Mouse (Mus musculus): Measurements from ENCODE around the gene March6. TPM values are rescaled to one million over a fixed set of nuclear protein-coding genes. Genes with fewer than 3 reads are reported as not detected.

March6 gene
- polyA plus RNA-seq, 1 experiment from 2014 or later, result 27.3 TPM

DNA sequence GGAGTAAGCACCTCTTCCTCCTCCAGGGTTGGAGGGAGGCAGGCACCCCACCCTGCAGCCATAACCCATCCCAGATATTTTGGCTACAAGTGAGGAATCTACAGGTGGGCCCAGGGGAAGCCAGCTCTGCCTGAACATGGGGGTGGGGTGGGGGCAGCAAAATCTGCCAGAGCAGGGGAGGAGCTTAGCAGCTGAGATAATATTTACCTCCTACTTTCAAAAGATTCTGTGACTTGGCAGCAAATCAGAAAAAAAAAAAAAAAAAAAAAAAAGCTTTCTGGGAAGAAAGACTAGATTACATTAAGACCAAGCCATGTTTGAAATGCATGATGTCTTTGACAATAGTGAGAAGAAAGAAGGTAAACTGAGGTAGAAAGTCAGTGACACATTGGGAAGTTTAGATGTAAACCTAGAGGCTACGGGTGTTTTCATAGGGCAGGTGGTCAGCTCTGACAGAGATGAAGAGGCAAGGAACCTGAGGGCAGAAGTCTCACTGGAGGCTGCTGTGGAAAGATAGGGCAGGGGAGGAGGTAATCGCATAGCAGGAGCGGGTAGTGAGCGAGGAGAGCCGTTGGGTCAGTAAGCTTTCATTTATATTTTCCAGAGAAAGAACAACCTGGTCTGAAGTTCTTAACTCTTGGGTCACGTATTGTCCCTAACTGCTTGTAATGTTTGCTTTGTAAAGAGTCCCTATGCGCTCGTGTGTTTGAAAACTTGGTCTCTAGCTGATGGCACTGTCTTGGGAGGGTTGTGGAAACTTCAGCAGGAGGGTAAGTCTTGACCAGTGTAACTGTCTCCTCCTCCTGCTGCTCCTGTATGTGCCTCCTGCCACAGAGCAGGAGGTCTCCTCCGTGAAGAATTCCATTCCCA lies 9.0 kb upstream of the March6 start:
- Histone ChIP-seq H3K27me3 (no peaks in the 10 kb centered on the region), H3K4me2 (peak overlapping the region; percentile 22; the same call in 1 of the 2 replicates), H3K9ac (no peak overlapping the region), H3K9me3 (no peaks in the 10 kb centered on the region), H3K36me3 (no peaks in the 10 kb centered on the region), H3K4me1 (peaks cover 25% of the 10 kb centered on the region), H3K27ac (peak overlapping the region; percentile 78), H3K4me3 (no peak overlapping the region)
- 33% methylated on average over 9 of the region's 9 CpGs for WGBS
- ATAC-seq (ENCODE audit: borderline replicate concordance, extremely low read depth, low FRiP score, low TSS enrichment), result peak; percentile 45; the same call in 1 of the 2 replicates

DNA sequence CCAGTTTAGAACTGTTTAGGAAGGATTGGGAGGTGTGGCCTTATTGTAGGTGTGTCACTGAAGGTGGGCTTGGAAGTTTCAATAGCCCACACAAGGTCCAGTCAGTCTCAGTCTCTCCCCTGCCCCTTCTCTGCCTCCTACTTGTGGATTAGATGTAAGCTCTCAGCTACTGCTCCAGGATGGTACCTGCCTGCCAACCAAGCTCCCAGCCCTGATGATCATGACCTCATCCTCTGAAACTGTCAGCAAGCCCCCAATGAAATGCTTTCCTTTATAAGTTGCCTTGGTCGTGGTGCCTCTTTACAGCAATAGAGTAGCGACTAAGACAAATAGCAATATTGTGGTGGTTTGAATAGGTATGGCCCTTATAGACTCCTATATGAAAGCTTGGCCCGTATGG lies 7.5 kb upstream of the March6 start:
- Histone ChIP-seq H3K27ac (no peak overlapping the region), H3K4me3 (no peak overlapping the region), H3K4me2 (no peak overlapping the region), H3K36me3 (no peaks in the 10 kb centered on the region), H3K9me3 (no peaks in the 10 kb centered on the region), H3K9ac (no peak overlapping the region), H3K27me3 (no peaks in the 10 kb centered on the region), H3K4me1 (peaks cover 25% of the 10 kb centered on the region)
- ATAC-seq (ENCODE audit: borderline replicate concordance, extremely low read depth, low FRiP score, low TSS enrichment), result no peak
- 85% methylated on average over 3 of the region's 3 CpGs for WGBS

- no peak overlapping the region for H3K9ac ChIP-seq
- H3K4me3 ChIP-seq, result no peak overlapping the region
- no peaks in the 10 kb centered on the region for H3K27me3 ChIP-seq
- no peak overlapping the region for H3K4me2 ChIP-seq
- H3K4me1 ChIP-seq, result peaks cover 25% of the 10 kb centered on the region
- ATAC-seq (ENCODE audit: borderline replicate concordance, extremely low read depth, low FRiP score, low TSS enrichment), result no peak
- H3K27ac ChIP-seq, result no peak overlapping the region
- 94% methylated on average over 2 of the region's 2 CpGs for WGBS
- H3K9me3 ChIP-seq, result no peaks in the 10 kb centered on the region
- H3K36me3 ChIP-seq, result no peaks in the 10 kb centered on the region
These were observed 6.9 kb upstream of the March6 start for GRCm38 (mm10) chr15:31537706-31538105.

DNA sequence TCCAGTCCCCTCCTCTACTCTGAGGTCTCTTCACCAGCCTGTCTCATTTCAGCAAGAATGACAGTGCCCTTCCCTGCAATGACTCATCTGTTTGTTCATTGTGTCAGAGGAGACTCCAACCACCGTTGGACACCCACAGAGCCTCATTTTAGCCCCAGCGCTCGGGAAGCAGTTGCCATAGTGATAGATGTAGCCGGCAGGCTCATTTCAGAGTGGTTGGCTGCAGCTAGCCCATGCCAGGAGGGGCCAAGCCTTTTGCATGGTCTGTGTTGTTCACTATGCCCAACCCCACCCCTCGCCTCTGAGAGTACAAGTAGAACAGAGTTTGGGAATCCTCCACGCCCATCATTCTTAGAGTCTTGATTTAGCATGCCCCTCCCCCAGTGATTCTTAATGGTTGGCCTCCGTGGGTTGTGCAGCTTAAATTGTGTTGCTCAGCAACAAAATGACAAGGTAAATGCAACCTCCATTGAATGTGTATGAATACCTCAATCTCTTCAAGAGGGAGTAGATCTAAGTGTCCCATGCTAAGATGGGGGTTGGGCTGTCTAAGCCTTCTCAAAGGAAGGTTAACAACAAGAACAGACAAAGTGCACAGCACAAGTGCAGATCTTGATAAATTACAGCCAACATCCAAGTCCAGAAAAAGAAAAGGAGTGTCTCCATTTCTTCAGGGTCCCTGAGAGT lies 5.3 kb upstream of the March6 start:
- peaks cover 22% of the 10 kb centered on the region for H3K4me1 ChIP-seq
- H3K27ac ChIP-seq, result no peak overlapping the region
- 25% methylated on average over 7 of the region's 7 CpGs for WGBS
- H3K4me3 ChIP-seq, result no peak overlapping the region
- ATAC-seq (ENCODE audit: borderline replicate concordance, extremely low read depth, low FRiP score, low TSS enrichment), result no peak
- no peaks in the 10 kb centered on the region for H3K27me3 ChIP-seq
- no peak overlapping the region for H3K4me2 ChIP-seq
- no peaks in the 10 kb centered on the region for H3K36me3 ChIP-seq
- H3K9me3 ChIP-seq, result no peaks in the 10 kb centered on the region
- H3K9ac ChIP-seq, result no peak overlapping the region

DNA sequence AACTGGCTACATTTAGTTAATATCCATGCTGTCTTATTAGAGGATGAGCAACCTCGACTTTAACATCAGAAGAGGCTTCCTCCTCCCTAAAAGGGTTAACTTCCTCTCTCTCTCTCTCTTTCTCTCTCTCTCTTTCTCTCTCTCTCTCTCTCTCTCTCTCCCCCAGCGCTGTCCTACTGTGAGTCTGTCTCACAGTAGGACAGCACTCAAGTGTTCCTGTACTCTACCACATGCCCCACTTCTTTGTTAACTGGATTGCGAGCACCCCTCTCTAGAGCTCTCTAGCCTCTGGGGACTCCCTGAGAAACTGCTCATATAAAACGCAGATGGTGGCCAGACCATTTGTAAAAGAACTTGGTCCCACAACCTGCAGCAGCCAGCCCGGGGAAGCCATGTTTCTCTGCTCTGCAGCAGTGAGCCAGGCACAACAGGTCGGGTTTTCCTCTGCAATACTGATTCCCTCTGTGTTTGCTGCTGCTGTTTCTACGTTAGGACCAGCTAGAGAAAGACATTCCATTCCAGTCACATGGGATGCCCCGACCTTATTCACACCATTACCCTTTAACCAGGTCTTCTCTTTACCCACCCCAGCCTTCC lies 4.5 kb upstream of the March6 start:
- 29% methylated on average over 8 of the region's 8 CpGs for WGBS
- Histone ChIP-seq H3K36me3 (no peaks in the 10 kb centered on the region), H3K9me3 (no peaks in the 10 kb centered on the region), H3K4me3 (no peak overlapping the region), H3K27ac (no peak overlapping the region), H3K9ac (no peak overlapping the region), H3K4me2 (no peak overlapping the region), H3K4me1 (peaks cover 15% of the 10 kb centered on the region), H3K27me3 (no peaks in the 10 kb centered on the region)
- ATAC-seq (ENCODE audit: borderline replicate concordance, extremely low read depth, low FRiP score, low TSS enrichment), result no peak

DNA sequence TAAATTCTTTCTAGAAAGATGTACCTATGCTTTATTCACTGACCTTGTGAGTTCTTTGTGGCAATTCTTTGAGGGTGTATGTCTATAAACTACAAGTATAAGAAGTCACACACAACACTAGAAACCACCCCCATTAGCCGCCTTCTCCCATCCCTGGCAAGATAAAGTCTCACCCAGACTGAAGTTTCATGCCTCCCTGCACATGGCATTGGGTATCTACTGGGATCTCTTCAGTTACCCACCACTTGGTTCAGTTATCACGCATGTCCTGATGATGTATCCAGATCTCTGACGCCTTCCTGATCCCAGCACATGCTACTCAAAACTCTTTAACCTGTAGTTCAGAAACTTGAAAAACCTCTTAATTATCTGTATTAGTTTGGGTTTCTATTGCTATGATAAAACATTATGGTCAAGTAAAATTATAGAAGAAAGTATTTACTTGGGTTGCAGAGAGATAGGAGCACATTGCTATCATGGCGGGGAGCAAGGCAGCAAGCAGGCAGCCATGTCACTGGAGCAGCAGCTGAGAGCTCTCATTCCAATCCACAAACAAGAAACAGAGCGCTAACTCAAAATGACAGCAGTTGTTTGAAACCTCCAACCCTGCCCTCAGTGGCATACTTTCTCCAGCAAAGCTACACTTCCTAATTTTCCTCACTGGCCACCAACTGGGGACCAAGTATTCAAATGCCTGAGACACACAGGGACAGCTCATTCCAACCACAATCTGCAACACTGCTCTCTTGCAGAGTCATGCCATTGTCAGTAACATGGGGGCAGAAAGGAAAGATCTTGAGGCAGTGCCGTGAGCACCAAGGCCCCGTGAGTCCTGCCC lies 3.8 kb upstream of the March6 start:
- Histone ChIP-seq H3K4me1 (peaks cover 12% of the 10 kb centered on the region), H3K27ac (no peak overlapping the region), H3K4me3 (no peak overlapping the region), H3K36me3 (no peaks in the 10 kb centered on the region), H3K9ac (no peak overlapping the region), H3K4me2 (no peak overlapping the region), H3K9me3 (no peaks in the 10 kb centered on the region), H3K27me3 (no peaks in the 10 kb centered on the region)
- ATAC-seq (ENCODE audit: borderline replicate concordance, extremely low read depth, low FRiP score, low TSS enrichment), result no peak
- whole genome bisulfite sequencing, result 80% methylated on average over 7 of the region's 7 CpGs

DNA sequence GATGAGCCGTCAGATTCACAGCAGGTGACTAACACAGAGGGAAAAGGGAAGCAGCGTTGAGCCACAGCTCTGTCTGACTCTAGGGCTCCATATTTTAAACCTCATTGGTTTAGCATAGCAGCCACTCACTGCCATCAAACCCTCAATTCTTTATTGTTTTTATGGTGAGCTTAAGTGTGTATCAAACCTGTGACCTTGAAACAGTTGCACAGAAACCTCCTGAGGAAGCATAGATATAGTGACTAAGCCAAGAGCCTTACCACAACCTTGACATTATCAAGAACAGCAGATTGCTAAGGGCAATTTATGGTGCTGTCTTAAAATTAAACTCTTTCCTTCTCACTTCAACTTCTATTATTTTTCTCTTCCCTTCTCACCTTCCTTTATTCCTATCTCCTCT lies 2.7 kb upstream of the March6 start:
- no peak overlapping the region for H3K9ac ChIP-seq
- H3K36me3 ChIP-seq, result no peaks in the 10 kb centered on the region
- no peaks in the 10 kb centered on the region for H3K27me3 ChIP-seq
- H3K27ac ChIP-seq, result no peak overlapping the region
- no peak overlapping the region for H3K4me3 ChIP-seq
- WGBS, result 78% methylated on average over 2 of the region's 2 CpGs
- peaks cover 19% of the 10 kb centered on the region for H3K4me1 ChIP-seq
- no peak for ATAC-seq (ENCODE audit: borderline replicate concordance, extremely low read depth, low FRiP score, low TSS enrichment)
- H3K4me2 ChIP-seq, result no peak overlapping the region
- H3K9me3 ChIP-seq, result no peaks in the 10 kb centered on the region

GRCm38 (mm10) chr15:31532331-31533021 lies 1.6 kb upstream of the March6 start:
- Histone ChIP-seq H3K4me3 (no peak overlapping the region), H3K4me2 (peak overlapping the region; percentile 71; the same call in 1 of the 2 replicates), H3K27ac (no peak overlapping the region), H3K9ac (no peak overlapping the region), H3K4me1 (peaks cover 20% of the 10 kb centered on the region), H3K36me3 (0 out of 2 replicates have a peak, but pooled peaks cover under 1% of the 10 kb centered on the region), H3K9me3 (no peaks in the 10 kb centered on the region), H3K27me3 (no peaks in the 10 kb centered on the region)
- ATAC-seq (ENCODE audit: borderline replicate concordance, extremely low read depth, low FRiP score, low TSS enrichment), result no peak
- WGBS, result 93% methylated on average over 2 of the region's 2 CpGs

GRCm38 (mm10) chr15:31531446-31532330 lies 835 bp upstream of the March6 start:
- 19% methylated on average over 16 of the region's 16 CpGs for WGBS
- ATAC-seq (ENCODE audit: borderline replicate concordance, extremely low read depth, low FRiP score, low TSS enrichment), result no peak
- no peaks in the 10 kb centered on the region for H3K27me3 ChIP-seq

More at GRCm38 (mm10) chr15:31531446-31532330, 835 bp upstream of the March6 start:
- H3K9ac ChIP-seq, result peak overlapping the region; percentile 89
- H3K4me3 ChIP-seq, result peak overlapping the region; percentile 94
- peaks cover 20% of the 10 kb centered on the region for H3K4me1 ChIP-seq
- no peaks in the 10 kb centered on the region for H3K9me3 ChIP-seq
- H3K36me3 ChIP-seq, result 0 out of 2 replicates have a peak, but pooled peaks cover 4% of the 10 kb centered on the region
- H3K4me2 ChIP-seq, result peak overlapping the region; percentile 71
- H3K27ac ChIP-seq, result peak overlapping the region; percentile 98

All from lung, embryonic 15.5 days (tissue).